Mouse (Mus musculus) limb, embryonic 10.5 days (tissue): ENCODE measurements around the gene Igf2bp3. TPM values are rescaled to one million over a fixed set of nuclear protein-coding genes. Genes with fewer than 3 reads are reported as not detected.

Experiments
- DNase-seq: peaks from one replicate; pipeline ENCODE4 v3.0.0-alpha.2; 2017; ENCODE audit warnings: low spot score
- H3K27ac ChIP-seq: fragments of 300-500 bp; sonication (generic); 2 replicates; pipeline ENCODE4 v1.5.1; 2016; ENCODE audit warnings: mild to moderate bottlenecking
- H3K27me3 ChIP-seq: fragments of 300-500 bp; sonication (generic); 2 replicates; pipeline ENCODE4 v1.6.1; 2016; ENCODE audit warnings: low read depth, mild to moderate bottlenecking; ENCODE audit not compliant: poor library complexity, severe bottlenecking
- H3K36me3 ChIP-seq: fragments of 300-500 bp; sonication (generic); 2 replicates; pipeline ENCODE4 v1.6.1; 2016; ENCODE audit warnings: mild to moderate bottlenecking, moderate library complexity
- H3K4me1 ChIP-seq: fragments of 300-500 bp; sonication (generic); 2 replicates; pipeline ENCODE4 v1.6.1; 2016
- H3K4me3 ChIP-seq: fragments of 300-500 bp; sonication (generic); 2 replicates; pipeline ENCODE4 v1.5.1; 2016; ENCODE audit warnings: mild to moderate bottlenecking, moderate library complexity
- H3K9me3 ChIP-seq: fragments of 300-500 bp; sonication (generic); replicated peaks from 2 replicates; pipeline ENCODE4 v1.6.1; 2016; ENCODE audit warnings: mild to moderate bottlenecking
- WGBS: fragments of 180-500 bp; shearing (Covaris S2); methylation state at CpG from one replicate; pipeline ENCODE4 v1.1.7; 2016; 5-methylcytosine and 5-hydroxymethylcytosine counted together
- polyA plus RNA-seq: library from polyadenylated mRNA; unstranded; fragments of >200 nt; fragmentation: Nextera tagmentation; extraction: Ambion mirVana; gene quantifications from 2 replicates; pipeline ENCODE4 v1.2.1, GENCODE M21; 2016

Gene Igf2bp3
- polyA plus RNA-seq, 1 experiment from 2014 or later: 148 TPM

GRCm38 (mm10) chr6:49057053-49058021, 157.4 kb downstream of the Igf2bp3 start:
- H3K4me1 ChIP-seq: peaks cover 6% of the 10 kb centered on the region; the same call in 1 of the 2 replicates
- H3K27me3 ChIP-seq: no peaks in the 10 kb centered on the region
- no peak overlapping the region for H3K4me3 ChIP-seq
- peak; percentile 71 for DNase-seq
- no peaks in the 10 kb centered on the region for H3K36me3 ChIP-seq
- no peaks in the 10 kb centered on the region for H3K9me3 ChIP-seq
- no peak overlapping the region for H3K27ac ChIP-seq
- whole genome bisulfite sequencing: 46% methylated on average over 8 of the region's 8 CpGs

GRCm38 (mm10) chr6:49056009-49056408, 158.7 kb downstream of the Igf2bp3 start:
- no peak for DNase-seq
- peaks cover 6% of the 10 kb centered on the region; the same call in 1 of the 2 replicates for H3K4me1 ChIP-seq
- H3K9me3 ChIP-seq: no peaks in the 10 kb centered on the region
- WGBS: 93% methylated on average over 9 of the region's 9 CpGs
- H3K4me3 ChIP-seq: no peak overlapping the region
- no peaks in the 10 kb centered on the region for H3K36me3 ChIP-seq
- H3K27me3 ChIP-seq: no peaks in the 10 kb centered on the region
- H3K27ac ChIP-seq: no peak overlapping the region

GRCm38 (mm10) chr6:49055256-49055733, 159.5 kb downstream of the Igf2bp3 start:
- no peaks in the 10 kb centered on the region for H3K27me3 ChIP-seq
- peaks cover 6% of the 10 kb centered on the region; the same call in 1 of the 2 replicates for H3K4me1 ChIP-seq
- no peak overlapping the region for H3K27ac ChIP-seq
- DNase-seq: no peak
- H3K4me3 ChIP-seq: no peak overlapping the region
- 15% methylated on average over 7 of the region's 7 CpGs for WGBS
- no peaks in the 10 kb centered on the region for H3K9me3 ChIP-seq
- H3K36me3 ChIP-seq: no peaks in the 10 kb centered on the region

- no peak for DNase-seq
- 78% methylated on average over 5 of the region's 5 CpGs for WGBS
- H3K4me3 ChIP-seq: no peak overlapping the region
- H3K27me3 ChIP-seq: no peaks in the 10 kb centered on the region
- H3K9me3 ChIP-seq: no peaks in the 10 kb centered on the region
- no peak overlapping the region for H3K27ac ChIP-seq
- peaks cover 6% of the 10 kb centered on the region; the same call in 1 of the 2 replicates for H3K4me1 ChIP-seq
- no peaks in the 10 kb centered on the region for H3K36me3 ChIP-seq
Observed at GRCm38 (mm10) chr6:49052191-49052590, 162.6 kb downstream of the Igf2bp3 start.

GRCm38 (mm10) chr6:49050677-49051410, 163.9 kb downstream of the Igf2bp3 start:
- Histone ChIP-seq H3K9me3 (no peaks in the 10 kb centered on the region), H3K4me1 (peaks cover 6% of the 10 kb centered on the region; the same call in 1 of the 2 replicates), H3K4me3 (no peak overlapping the region), H3K36me3 (no peaks in the 10 kb centered on the region), H3K27me3 (no peaks in the 10 kb centered on the region), H3K27ac (no peak overlapping the region)
- no peak for DNase-seq
- WGBS: 84% methylated on average over 11 of the region's 11 CpGs

- DNase-seq: no peak
- H3K27me3 ChIP-seq: no peaks in the 10 kb centered on the region
- H3K4me3 ChIP-seq: no peak overlapping the region
- H3K9me3 ChIP-seq: no peaks in the 10 kb centered on the region
- no peaks in the 10 kb centered on the region for H3K36me3 ChIP-seq
- H3K4me1 ChIP-seq: no peaks in the 10 kb centered on the region
- 90% methylated on average over 10 of the region's 10 CpGs for WGBS
- no peak overlapping the region for H3K27ac ChIP-seq
Observed at GRCm38 (mm10) chr6:49048395-49048794, 166.4 kb downstream of the Igf2bp3 start.

GRCm38 (mm10) chr6:49047848-49048247, 166.9 kb downstream of the Igf2bp3 start:
- no peaks in the 10 kb centered on the region for H3K9me3 ChIP-seq
- WGBS: 68% methylated on average over 10 of the region's 10 CpGs
- no peaks in the 10 kb centered on the region for H3K27me3 ChIP-seq
- DNase-seq: no peak
- no peaks in the 10 kb centered on the region for H3K4me1 ChIP-seq
- no peak overlapping the region for H3K27ac ChIP-seq
- H3K36me3 ChIP-seq: no peaks in the 10 kb centered on the region
- no peak overlapping the region for H3K4me3 ChIP-seq

GRCm38 (mm10) chr6:49046976-49047375, 167.8 kb downstream of the Igf2bp3 start:
- DNase-seq: no peak
- Histone ChIP-seq H3K27me3 (no peaks in the 10 kb centered on the region), H3K4me1 (no peaks in the 10 kb centered on the region), H3K9me3 (no peaks in the 10 kb centered on the region), H3K36me3 (no peaks in the 10 kb centered on the region), H3K27ac (no peak overlapping the region), H3K4me3 (no peak overlapping the region)
- 87% methylated on average over 8 of the region's 8 CpGs for WGBS

- H3K9me3 ChIP-seq: no peaks in the 10 kb centered on the region
- H3K27ac ChIP-seq: no peak overlapping the region
- H3K27me3 ChIP-seq: no peaks in the 10 kb centered on the region
- H3K4me1 ChIP-seq: no peaks in the 10 kb centered on the region
- no peaks in the 10 kb centered on the region for H3K36me3 ChIP-seq
- 84% methylated on average over 6 of the region's 6 CpGs for WGBS
- H3K4me3 ChIP-seq: no peak overlapping the region
- DNase-seq: no peak
Observed at GRCm38 (mm10) chr6:49046502-49046901, 168.3 kb downstream of the Igf2bp3 start.

- DNase-seq: peak; percentile 77
- peak overlapping the region; percentile 77 for H3K27ac ChIP-seq
Observed at GRCm38 (mm10) chr6:49039470-49040180, 175.1 kb downstream of the Igf2bp3 start.

GRCm38 (mm10) chr6:49037268-49037662, 177.5 kb downstream of the Igf2bp3 start:
- H3K27ac ChIP-seq: no peak overlapping the region
- 72% methylated on average over 12 of the region's 12 CpGs for WGBS
- H3K4me3 ChIP-seq: no peak overlapping the region
- H3K4me1 ChIP-seq: peaks cover 11% of the 10 kb centered on the region
- H3K27me3 ChIP-seq: peaks cover 17% of the 10 kb centered on the region
- DNase-seq: no peak
- no peaks in the 10 kb centered on the region for H3K9me3 ChIP-seq
- no peaks in the 10 kb centered on the region for H3K36me3 ChIP-seq

More at GRCm38 (mm10) chr6:49039470-49040180, 175.1 kb downstream of the Igf2bp3 start:
- peaks cover 11% of the 10 kb centered on the region for H3K4me1 ChIP-seq
- no peaks in the 10 kb centered on the region for H3K9me3 ChIP-seq
- H3K36me3 ChIP-seq: no peaks in the 10 kb centered on the region
- 16% methylated on average over 18 of the region's 18 CpGs for WGBS
- peaks cover 17% of the 10 kb centered on the region for H3K27me3 ChIP-seq
- peak overlapping the region; percentile 48 for H3K4me3 ChIP-seq
